Mouse (Mus musculus) monocyte, adult 2 months (primary cell): ENCODE measurements around the gene Noxo1.
"Not testable (repeated sequence)": the region's sequence is repeated elsewhere in the genome, so short reads cannot be mapped to it uniquely, and the experiment has no call there.

Source experiments
- DNase-seq, 2 experiments: peaks; one replicate each; pipeline ENCODE4 v3.0.0; 2022; ENCODE audit warnings: low spot score in 2 of 2, low read depth in 1 of 2

Gene Noxo1

DNA sequence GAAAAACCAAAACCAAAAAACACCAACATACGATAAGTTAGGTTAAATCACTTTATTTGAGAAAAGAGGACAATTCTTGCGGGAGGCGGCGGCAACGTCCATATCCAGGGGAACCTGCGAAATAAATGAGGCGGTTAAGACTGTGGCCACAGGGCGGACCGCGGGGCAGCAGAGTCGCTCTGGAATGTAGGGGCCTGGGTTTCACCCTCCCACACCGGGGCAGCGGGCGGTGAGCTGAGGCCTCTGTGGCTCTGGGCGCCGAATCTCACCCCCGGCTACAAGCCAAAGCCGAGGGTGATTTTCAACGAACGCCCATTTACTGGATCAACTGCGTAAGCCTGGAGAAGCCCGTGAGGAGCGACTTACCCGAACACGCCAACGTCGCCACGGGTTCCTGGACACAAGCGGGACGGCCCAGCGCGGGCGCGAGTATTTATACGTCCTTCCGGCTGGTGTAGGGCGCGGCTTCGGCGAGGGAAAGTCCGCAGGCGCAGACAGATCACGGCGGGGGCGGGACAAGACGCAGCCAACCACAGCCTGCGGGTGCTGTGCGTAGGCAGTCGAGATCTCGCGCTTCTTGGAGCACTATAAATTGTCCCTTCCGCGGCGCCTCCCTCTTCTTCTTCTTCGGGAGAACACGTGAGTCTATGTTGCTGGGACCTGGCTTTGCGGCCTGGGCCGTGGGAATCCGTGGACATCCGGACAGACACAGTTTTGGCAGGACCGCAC is 23.6 kb downstream of the Noxo1 start:
- peak; percentile 95 to 96 for DNase-seq

DNA sequence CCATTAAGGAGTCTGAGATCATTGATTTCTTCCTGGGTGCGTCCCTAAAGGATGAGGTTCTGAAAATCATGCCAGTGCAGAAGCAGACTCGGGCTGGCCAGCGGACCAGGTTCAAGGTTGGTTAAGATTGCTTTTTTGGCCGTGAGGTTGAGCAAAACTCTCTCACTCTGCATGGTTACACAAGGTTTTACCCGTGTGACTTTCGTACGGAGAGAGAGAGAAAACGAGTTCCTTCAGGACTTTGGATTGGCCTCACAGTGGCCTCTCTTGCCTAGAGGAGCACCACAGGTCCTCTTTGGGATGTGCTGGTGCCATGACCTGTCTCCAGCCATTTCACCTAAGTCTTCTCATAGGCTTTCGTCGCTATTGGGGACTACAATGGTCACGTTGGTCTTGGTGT is 24.6 kb downstream of the Noxo1 start:
- not testable (repeated sequence) for DNase-seq

DNA sequence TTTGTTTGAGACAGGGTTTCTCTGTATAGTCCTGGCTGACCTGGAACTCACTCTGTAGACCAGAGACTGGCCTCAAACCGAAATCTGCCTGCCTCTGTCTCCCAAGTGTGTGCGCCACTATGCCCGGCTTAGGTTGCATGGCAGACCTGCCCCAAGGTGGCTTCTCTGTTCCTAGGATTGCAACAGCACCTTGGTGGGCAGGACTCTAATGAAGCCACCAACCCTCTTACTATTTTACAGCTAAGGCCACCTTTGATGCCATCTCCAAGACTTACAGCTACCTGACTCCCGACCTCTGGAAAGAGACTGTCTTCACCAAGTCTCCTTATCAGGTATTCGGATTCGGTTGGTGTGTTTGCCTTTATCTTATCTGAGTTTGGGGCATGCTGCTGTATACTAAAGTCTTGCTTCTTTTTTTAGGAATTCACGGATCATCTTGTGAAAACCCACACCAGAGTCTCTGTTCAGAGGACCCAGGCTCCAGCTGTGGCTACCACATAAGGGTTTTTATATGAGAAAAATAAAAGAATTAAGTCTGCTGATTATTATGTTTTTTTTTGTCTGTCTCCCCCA is 25.4 kb downstream of the Noxo1 start:
- not testable (repeated sequence) for DNase-seq

GRCm38 (mm10) chr17:24722220-24722924 is 26.3 kb downstream of the Noxo1 start:
- no peak for DNase-seq

GRCm38 (mm10) chr17:24723122-24723880 is 27.3 kb downstream of the Noxo1 start:
- no peak for DNase-seq

- no peak for DNase-seq
Measured at GRCm38 (mm10) chr17:24723881-24724180, 27.8 kb downstream of the Noxo1 start.

DNA sequence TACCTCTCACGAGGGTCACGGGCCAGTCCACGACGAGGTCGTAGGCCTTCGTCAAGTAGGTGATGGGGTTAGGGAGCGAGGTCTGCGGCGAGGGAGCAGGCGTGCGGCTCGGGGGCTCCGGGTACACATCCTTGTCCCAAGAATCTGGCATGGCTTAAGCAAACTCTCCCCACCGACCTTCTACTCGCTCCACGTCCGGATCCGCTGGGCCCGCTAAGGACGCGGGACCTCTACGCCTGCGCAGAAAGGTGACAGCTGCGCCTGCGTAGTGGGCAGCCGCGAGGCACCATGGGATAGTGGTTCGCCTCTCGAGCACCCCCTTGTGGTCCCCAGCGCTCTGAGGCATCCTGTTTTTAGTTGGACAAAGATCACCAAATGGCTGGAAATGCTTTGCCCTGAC is 28.1 kb downstream of the Noxo1 start, which contains the start of gene Ndufb10:
TSS of gene Ndufb10 (minus strand) at position 295 of the 400 bp plus-strand sequence.
- DNase-seq, result peak; percentile 90 to 94

DNA sequence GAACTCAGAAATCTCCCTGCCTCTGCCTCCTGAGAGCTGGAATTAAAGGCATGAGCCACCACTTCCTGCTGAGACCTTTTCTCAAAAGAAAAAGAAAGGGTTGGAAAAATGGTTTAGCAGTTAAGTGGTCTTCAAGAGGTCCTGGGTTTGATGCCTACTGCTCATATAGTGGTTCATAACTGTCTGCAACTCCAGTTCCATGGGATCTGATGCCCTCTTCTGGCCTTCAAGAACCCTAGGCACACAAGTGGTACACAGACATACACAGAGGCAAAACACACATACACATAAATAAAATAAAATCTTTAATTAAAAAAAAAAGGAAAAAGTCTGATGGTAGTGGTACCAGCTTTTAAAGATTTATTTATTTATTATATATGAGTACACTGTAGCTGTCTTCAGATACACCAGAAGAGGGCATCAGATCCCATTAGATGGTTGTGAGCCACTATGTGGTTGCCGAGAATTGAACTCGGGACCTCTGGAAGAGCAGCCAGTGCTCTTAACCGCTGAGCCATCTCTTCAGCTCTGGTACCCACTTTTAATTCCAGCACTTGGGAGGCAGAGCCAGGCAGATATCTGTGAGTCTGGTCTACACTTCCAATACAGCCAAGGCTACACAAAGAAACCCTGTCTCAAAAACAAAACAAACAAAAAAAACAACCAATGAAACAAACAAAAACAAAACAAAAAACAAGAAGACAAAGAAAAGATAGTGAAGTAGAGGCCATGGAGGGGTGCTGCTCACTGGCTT is 29.8 kb downstream of the Noxo1 start:
- no peak for DNase-seq

DNA sequence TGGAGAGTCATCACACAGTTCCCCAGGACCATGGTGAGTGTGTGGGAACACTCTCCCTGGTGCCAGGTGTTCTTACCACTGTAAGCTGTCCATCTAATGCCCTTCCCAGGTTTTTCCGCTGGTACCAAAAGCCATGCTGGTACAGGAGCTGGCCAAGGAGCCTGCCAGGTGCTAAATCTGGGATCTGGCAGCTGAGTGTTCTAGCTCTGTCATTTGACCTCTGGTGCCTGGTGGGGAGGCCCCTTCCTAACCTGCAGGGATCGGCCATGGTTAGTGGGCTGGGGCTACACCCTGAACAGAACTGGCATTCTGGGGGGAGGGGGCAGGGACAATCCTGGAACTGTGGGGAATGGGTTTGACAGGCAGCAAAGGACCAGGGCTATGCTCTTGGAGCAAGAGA is 31.6 kb downstream of the Noxo1 start, which contains the start of gene Rpl3l:
TSS of gene Rpl3l (plus strand) at position 203 of the 400 bp plus-strand sequence.
- no peak for DNase-seq

DNA sequence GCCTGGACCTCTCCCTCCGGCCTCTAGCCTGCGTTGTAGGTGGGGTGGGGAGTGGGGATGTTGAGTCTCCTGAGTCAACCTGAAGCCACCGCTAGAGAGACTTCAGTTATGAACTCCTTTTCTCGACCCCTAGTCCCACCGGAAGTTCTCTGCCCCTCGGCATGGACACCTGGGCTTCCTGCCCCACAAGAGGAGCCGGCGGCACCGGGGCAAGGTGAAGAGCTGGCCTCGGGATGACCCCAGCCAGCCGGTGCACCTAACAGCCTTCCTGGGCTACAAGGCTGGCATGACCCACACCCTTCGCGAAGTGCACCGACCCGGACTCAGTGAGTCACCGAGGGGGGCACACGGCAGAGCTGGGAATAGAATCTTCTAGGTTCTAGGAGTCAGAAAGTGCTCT is 32.1 kb downstream of the Noxo1 start:
- no peak for DNase-seq

GRCm38 (mm10) chr17:24729067-24729466 is 33.0 kb downstream of the Noxo1 start:
- DNase-seq, result no peak

DNA sequence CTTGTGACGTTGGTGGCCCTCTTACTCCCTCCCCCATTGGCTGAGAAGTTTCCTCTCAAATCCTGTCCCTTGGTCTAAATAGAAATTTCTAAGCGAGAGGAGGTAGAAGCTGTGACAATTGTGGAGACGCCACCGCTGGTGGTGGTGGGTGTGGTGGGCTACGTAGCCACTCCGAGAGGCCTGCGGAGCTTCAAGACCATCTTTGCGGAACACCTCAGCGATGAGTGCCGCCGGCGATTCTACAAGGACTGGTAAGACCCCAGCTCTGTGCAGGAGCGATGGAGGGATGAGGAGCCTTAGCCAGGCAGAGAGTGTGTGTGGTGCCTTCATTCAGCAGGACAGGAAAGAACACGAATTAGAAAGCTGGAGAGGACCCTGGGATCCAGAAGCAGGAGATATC is 34.8 kb downstream of the Noxo1 start:
- no peak for DNase-seq

- no peak for DNase-seq
Measured at GRCm38 (mm10) chr17:24732233-24732935, 36.4 kb downstream of the Noxo1 start.

- DNase-seq, result no peak
Measured at GRCm38 (mm10) chr17:24733434-24734050, 37.5 kb downstream of the Noxo1 start.

GRCm38 (mm10) chr17:24734513-24734912 is 38.5 kb downstream of the Noxo1 start:
- DNase-seq, result no peak

DNA sequence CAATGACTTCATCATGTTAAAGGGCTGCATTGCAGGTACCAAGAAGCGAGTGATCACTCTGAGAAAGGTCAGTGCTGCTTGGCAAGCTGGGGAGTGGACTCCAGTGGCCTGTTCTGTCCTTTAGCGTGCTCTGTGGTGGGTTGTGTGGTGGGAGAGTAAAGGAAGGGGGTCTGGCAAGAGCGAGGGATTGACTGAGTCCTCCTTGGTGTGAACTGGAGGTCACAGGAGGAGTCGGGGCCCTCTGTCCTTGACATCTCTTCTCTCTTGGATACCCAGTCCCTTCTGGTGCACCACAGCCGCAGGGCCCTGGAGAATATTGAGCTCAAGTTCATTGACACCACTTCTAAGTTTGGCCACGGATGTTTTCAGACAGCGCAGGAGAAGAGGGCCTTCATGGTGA is 39.4 kb downstream of the Noxo1 start:
- DNase-seq, result no peak

DNA sequence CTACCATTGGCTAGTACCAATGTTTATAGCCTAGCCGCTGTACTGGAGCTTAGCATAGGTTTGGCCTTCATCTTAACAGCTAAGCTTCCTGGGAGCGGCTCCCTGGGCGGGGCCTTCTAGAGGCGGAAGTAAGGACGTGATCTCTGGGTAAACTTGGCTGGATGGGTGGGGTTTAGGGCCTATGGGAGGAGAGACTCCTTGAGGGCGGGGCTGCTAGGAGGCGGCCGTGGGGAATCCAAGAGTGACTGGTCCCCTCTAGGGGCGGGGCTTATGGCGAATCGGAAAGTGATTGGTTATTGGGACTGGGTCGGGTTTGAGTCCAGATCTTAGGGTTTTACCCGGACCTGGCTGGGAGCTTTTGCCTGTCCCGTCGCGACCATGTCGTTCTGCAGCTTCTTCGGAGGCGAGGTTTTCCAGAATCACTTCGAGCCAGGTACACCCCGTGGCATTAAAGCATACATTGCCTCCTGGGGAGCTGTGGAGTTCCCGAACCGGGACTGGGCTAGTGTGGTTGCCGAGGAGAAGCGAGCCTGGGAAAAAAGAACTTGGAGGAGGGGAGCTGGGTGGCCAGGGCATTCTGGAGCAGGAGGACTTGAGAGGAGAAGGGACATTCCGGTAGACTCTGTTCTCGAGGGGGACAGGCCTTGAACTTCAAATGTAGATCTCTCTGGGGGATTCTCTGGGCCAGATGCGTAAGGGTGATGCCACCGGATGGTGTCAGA is 40.5 kb downstream of the Noxo1 start, which contains the start of gene Msrb1:
TSS of gene Msrb1 (plus strand) at position 313 of the 722 bp plus-strand sequence.
- peak; percentile 97 for DNase-seq

- DNase-seq, result peak; percentile 58 to 76
Measured at GRCm38 (mm10) chr17:24737135-24737810, 41.2 kb downstream of the Noxo1 start.
